Mouse (Mus musculus) spleen, adult 2 months (tissue): ENCODE data around the gene Olfr1174-ps. TPM values are rescaled to one million over a fixed set of nuclear protein-coding genes. Genes with fewer than 3 reads are reported as not detected.

Source experiments
- DNase-seq, 2 experiments: peaks; one replicate each; pipeline versions ENCODE4 v3.0.0 to v3.0.0-alpha.2; 2012 to 2021; ENCODE audit warnings: low spot score in 2 of 2, low read depth in 1 of 2
- H3K27ac ChIP-seq: fragments of 200-500 bp; 2 replicates; pipeline ENCODE4 v1.5.1; 2012; ENCODE audit warnings: low read length, inconsistent platforms; ENCODE audit not compliant: insufficient read depth
- H3K27me3 ChIP-seq: fragments of 200-500 bp; 2 replicates; pipeline ENCODE4 v1.6.1; 2012; ENCODE audit warnings: mild to moderate bottlenecking, moderate library complexity, low read length, inconsistent platforms; ENCODE audit not compliant: control insufficient read depth, insufficient read depth
- H3K36me3 ChIP-seq: fragments of 200-500 bp; 2 replicates; pipeline ENCODE4 v1.6.1; 2012; ENCODE audit warnings: mild to moderate bottlenecking, low read length, inconsistent platforms; ENCODE audit not compliant: control insufficient read depth, insufficient read depth
- H3K4me1 ChIP-seq: fragments of 200-500 bp; 2 replicates; pipeline ENCODE4 v1.6.1; 2011; ENCODE audit warnings: inconsistent platforms; ENCODE audit not compliant: control insufficient read depth, insufficient read depth, insufficient read length
- H3K4me3 ChIP-seq: fragments of 200-500 bp; 2 replicates; pipeline ENCODE4 v1.5.1; 2011; ENCODE audit warnings: mild to moderate bottlenecking, inconsistent platforms; ENCODE audit not compliant: insufficient read depth, insufficient read length; ENCODE audit errors: extremely low read depth
- CTCF ChIP-seq: fragments of 200-500 bp; IDR thresholded peaks from 2 replicates; pipeline ENCODE4 v1.5.1; 2011; ENCODE audit warnings: mild to moderate bottlenecking, inconsistent platforms; ENCODE audit not compliant: insufficient read depth, insufficient read length, insufficient replicate concordance; ENCODE audit errors: extremely low read depth
- POLR2A ChIP-seq: fragments of 200-500 bp; IDR thresholded peaks from 2 replicates; pipeline ENCODE4 v1.6.1; 2011; ENCODE audit warnings: low read depth, low read length, inconsistent platforms
- WGBS: fragments of 180-500 bp; shearing (Covaris S2); methylation state at CpG from one replicate; pipeline ENCODE4 v1.1.7; 2018; 5-methylcytosine and 5-hydroxymethylcytosine counted together
- polyA plus RNA-seq: library from polyadenylated mRNA; depleted of rRNA; stranded (reverse); fragments of >200 nt; gene quantifications from 2 replicates; pipeline ENCODE4 v1.2.3, GENCODE M21; 2012; rRNA removed

The Olfr1174-ps gene
- polyA plus RNA-seq, result not detected in 2 replicates

DNA sequence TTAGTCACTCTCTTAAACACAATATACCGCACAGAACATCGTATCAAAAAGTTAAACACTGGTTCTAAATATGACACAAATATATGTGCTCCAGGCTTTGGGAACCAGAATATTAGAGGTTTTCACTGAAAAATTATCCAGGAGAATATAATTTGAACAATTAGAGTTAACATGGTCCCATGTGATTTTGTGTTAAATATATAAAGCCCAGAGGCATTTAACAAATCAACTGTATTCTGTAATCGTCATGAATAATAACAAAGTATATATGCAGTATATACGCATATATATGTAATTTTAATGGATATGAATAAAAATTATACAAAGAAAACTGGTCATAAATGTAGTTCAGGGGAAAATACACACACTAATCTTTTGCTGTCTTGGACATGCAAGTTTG is at the start of gene Olfr1174-ps:
TSS of gene Olfr1174-ps (minus strand) at position 101 of the 400 bp plus-strand sequence.
- TF ChIP-seq POLR2A, result no peak
- no peak for TF ChIP-seq CTCF
- DNase-seq, result no peak
- no peak within 1 kb of the TSS for H3K27ac ChIP-seq
- H3K27me3 ChIP-seq, result no peaks in the 10 kb centered on the region
- WGBS, result 87% methylated on average over 4 of the region's 4 CpGs
- H3K36me3 ChIP-seq, result no peaks in the 10 kb centered on the region
- H3K4me1 ChIP-seq, result no peaks in the 10 kb centered on the region
- H3K4me3 ChIP-seq, result no peak within 1 kb of the TSS

DNA sequence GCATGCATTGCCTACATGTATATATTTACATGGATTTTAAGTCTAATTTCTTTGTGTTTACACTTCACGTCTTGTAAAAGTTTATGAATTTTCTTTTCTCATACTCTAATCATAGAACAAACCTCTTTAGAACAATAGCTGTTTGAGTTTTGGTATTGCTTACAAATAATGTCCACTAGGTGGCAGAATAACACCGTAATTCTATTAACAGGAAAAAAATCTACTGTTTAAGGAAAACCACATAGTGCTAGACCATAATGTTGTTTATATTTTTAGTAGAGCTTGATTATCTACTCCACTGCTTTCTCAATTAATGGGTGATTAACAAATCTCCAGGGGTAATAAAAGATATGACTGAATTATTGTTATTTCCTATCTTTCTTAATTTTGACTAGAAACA is 41.4 kb upstream of the Olfr1174-ps start:
- H3K36me3 ChIP-seq, result no peaks in the 10 kb centered on the region
- no peaks in the 10 kb centered on the region for H3K4me1 ChIP-seq
- H3K27ac ChIP-seq, result no peak overlapping the region
- no peak for TF ChIP-seq POLR2A
- no peak for TF ChIP-seq CTCF
- 7% methylated on average over 2 of the region's 2 CpGs for WGBS
- no peaks in the 10 kb centered on the region for H3K27me3 ChIP-seq
- H3K4me3 ChIP-seq, result no peak overlapping the region
- no peak for DNase-seq

DNA sequence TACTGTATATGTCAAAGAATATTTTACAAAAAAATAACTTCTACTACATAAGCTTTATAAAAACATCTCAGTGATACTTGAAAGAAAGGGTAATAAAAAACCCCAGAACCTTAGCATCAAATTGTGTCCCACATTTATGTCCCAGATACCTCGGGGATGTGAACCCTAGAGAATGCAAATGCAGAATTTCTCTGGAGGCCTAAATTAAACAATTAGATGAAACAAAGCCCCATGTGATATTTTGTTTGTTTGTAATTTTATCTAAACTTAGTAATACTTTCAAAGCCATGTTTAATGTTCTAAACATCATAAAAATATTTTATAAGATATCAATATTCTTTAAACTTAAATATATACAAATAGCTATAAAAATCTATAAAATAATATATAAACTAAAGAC is 31.5 kb upstream of the Olfr1174-ps start, which contains the start of gene Olfr1177-ps:
TSS of gene Olfr1177-ps (minus strand) at position 101 of the 400 bp plus-strand sequence.
- Histone ChIP-seq H3K4me3 (no peak within 1 kb of the TSS), H3K27me3 (no peaks in the 10 kb centered on the region), H3K36me3 (no peaks in the 10 kb centered on the region), H3K27ac (no peak within 1 kb of the TSS), H3K4me1 (no peaks in the 10 kb centered on the region)
- WGBS, result 84% methylated on average over 1 of the region's 1 CpGs
- no peak for TF ChIP-seq POLR2A
- no peak for TF ChIP-seq CTCF
- DNase-seq, result no peak

DNA sequence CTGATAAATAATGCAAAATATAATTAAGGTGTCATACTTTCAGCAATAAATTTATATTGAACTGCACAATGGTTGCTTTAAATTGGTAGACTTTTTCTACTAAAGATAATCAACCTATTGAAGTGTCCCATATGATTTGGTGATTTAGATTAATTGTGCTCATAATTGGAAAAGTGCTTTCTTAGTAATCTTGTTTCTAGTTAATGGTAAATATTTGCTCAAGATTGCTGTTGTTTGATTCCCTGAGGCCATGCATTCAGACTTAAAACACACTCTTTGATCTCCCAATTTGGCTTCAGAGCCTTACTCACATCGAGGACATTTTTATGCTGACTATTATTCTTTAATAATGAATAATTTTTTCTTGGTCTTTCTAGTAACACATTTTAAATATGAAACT is 21.5 kb upstream of the Olfr1174-ps start, which contains the start of gene Olfr1176:
TSS of gene Olfr1176 (plus strand) at position 301 of the 400 bp plus-strand sequence.
- Histone ChIP-seq H3K4me3 (no peak within 1 kb of the TSS), H3K36me3 (no peaks in the 10 kb centered on the region), H3K27ac (no peak within 1 kb of the TSS), H3K27me3 (no peaks in the 10 kb centered on the region), H3K4me1 (no peaks in the 10 kb centered on the region)
- no peak for DNase-seq
- WGBS, result 77% methylated on average over 1 of the region's 1 CpGs
- TF ChIP-seq CTCF, result no peak
- TF ChIP-seq POLR2A, result no peak

DNA sequence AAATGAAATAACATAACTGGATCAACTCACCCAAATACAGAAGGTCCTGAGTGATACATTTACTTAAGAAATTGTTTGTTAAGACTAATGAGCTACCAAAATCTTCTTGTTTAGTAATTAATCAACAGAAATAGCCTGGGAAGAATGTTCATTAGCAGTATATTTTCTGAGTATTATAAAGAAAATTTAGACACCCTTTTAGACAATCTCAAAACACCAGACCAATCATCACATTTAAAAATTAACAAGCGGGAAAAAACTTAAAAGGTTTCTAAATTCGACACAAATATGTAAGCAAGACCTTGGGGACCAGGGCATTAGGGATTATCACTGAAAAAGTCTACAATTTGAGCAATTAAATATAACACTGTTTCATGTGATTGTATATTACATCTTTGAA is 12.2 kb upstream of the Olfr1174-ps start, which contains the start of gene Olfr1175-ps:
TSS of gene Olfr1175-ps (minus strand) at position 101 of the 400 bp plus-strand sequence.
- Histone ChIP-seq H3K27me3 (no peaks in the 10 kb centered on the region), H3K36me3 (no peaks in the 10 kb centered on the region), H3K4me1 (no peaks in the 10 kb centered on the region), H3K27ac (no peak within 1 kb of the TSS), H3K4me3 (no peak within 1 kb of the TSS)
- WGBS, result 88% methylated on average over 2 of the region's 2 CpGs
- DNase-seq, result no peak
- TF ChIP-seq POLR2A (no peak), CTCF (no peak)

DNA sequence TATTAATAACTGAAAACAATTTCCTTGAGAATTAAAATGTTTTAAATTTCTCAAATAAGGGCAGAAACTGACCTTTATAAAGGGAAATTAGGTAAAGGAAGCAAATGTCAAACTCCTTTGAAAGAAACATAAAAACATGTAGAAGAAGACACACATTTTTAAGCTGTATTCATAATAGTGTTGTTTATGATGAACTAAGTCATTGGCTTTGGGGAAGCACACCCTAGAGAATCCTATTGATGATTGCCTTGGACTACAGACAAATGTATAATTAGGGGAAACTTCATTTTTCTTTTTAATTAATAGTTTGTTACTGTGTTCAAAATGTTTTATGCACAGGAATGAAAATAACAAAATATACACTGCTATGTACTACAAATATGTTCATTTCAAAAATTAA is 35.2 kb downstream of the Olfr1174-ps start, which contains the start of gene Olfr1173:
TSS of gene Olfr1173 (minus strand) at position 101 of the 400 bp plus-strand sequence.
- Histone ChIP-seq H3K36me3 (no peaks in the 10 kb centered on the region), H3K4me1 (no peaks in the 10 kb centered on the region), H3K4me3 (no peak within 1 kb of the TSS), H3K27me3 (no peaks in the 10 kb centered on the region), H3K27ac (no peak within 1 kb of the TSS)
- DNase-seq, result no peak
- TF ChIP-seq CTCF (no peak), POLR2A (no peak)

Other genes starting within 250 kb of the Olfr1174-ps start
- not detected in 2 replicates for gene Olfr1163, start 243.3 kb downstream of the Olfr1174-ps start, polyA plus RNA-seq
- gene Olfr1164, start 221.2 kb downstream of the Olfr1174-ps start, polyA plus RNA-seq, result not detected in 2 replicates
- gene Olfr1166, start 186.9 kb downstream of the Olfr1174-ps start, polyA plus RNA-seq, result not detected in 2 replicates
- gene Olfr1167, start 159.9 kb downstream of the Olfr1174-ps start, polyA plus RNA-seq, result not detected in 2 replicates
- gene Olfr1168, start 133.3 kb downstream of the Olfr1174-ps start, polyA plus RNA-seq, result not detected in 2 replicates
- gene Olfr1170, start 86.8 kb downstream of the Olfr1174-ps start, polyA plus RNA-seq, result not detected in 2 replicates
- not detected in 2 replicates for gene Olfr1173, start 35.3 kb downstream of the Olfr1174-ps start, polyA plus RNA-seq
- not detected in 2 replicates for gene Olfr1175-ps, start 12.1 kb upstream of the Olfr1174-ps start, polyA plus RNA-seq
- not detected in 2 replicates for gene Olfr1176, start 21.6 kb upstream of the Olfr1174-ps start, polyA plus RNA-seq
- not detected in 2 replicates for gene Olfr1177-ps, start 31.4 kb upstream of the Olfr1174-ps start, polyA plus RNA-seq
- not detected in 2 replicates for gene Olfr1178, start 71.9 kb upstream of the Olfr1174-ps start, polyA plus RNA-seq
- gene Olfr1179, start 91.3 kb upstream of the Olfr1174-ps start, polyA plus RNA-seq, result not detected in 2 replicates
- not detected in 2 replicates for gene Olfr1180, start 104.0 kb upstream of the Olfr1174-ps start, polyA plus RNA-seq
- gene Olfr1181, start 111.0 kb upstream of the Olfr1174-ps start, polyA plus RNA-seq, result not detected in 2 replicates
- gene Gm13757, start 134.0 kb upstream of the Olfr1174-ps start, polyA plus RNA-seq, result not detected in 2 replicates
- gene Olfr1183, start 139.7 kb upstream of the Olfr1174-ps start, polyA plus RNA-seq, result not detected in 2 replicates
- gene Olfr1184, start 168.5 kb upstream of the Olfr1174-ps start, polyA plus RNA-seq, result not detected in 2 replicates
- gene Olfr1185-ps1, start 178.2 kb upstream of the Olfr1174-ps start, polyA plus RNA-seq, result not detected in 2 replicates
- gene Olfr1186, start 203.4 kb upstream of the Olfr1174-ps start, polyA plus RNA-seq, result not detected in 2 replicates
- gene Olfr1188, start 241.8 kb upstream of the Olfr1174-ps start, polyA plus RNA-seq, result not detected in 2 replicates